Mouse (Mus musculus) heart, embryonic 13.5 days (tissue): Measurements from ENCODE around the gene Znrf1. TPM values are rescaled to one million over a fixed set of nuclear protein-coding genes. Genes with fewer than 3 reads are reported as not detected.

ENCODE experiments used
- ATAC-seq: fragments of 200-750 bp; cut with Nextera tagmentation; 2 replicates; pipeline ENCODE4 v1.8.0; 2017; ENCODE audit warnings: moderate TSS enrichment; ENCODE audit not compliant: insufficient number of reproducible peaks, low FRiP score, low TSS enrichment; ENCODE audit errors: extremely low read depth
- H3K27ac ChIP-seq: fragments of 300-500 bp; sonication (generic); replicated peaks from 2 replicates; pipeline ENCODE4 v1.5.1; 2015; ENCODE audit warnings: moderate library complexity, mild to moderate bottlenecking, inconsistent platforms
- H3K27me3 ChIP-seq: fragments of 300-500 bp; sonication (generic); replicated peaks from 2 replicates; pipeline ENCODE4 v1.6.1; 2015; ENCODE audit warnings: mild to moderate bottlenecking, inconsistent platforms
- H3K36me3 ChIP-seq: fragments of 300-500 bp; sonication (generic); 2 replicates; pipeline ENCODE4 v1.6.1; 2015; ENCODE audit warnings: mild to moderate bottlenecking, inconsistent platforms
- H3K4me1 ChIP-seq: fragments of 300-500 bp; sonication (generic); 2 replicates; pipeline ENCODE4 v1.6.1; 2015; ENCODE audit warnings: inconsistent platforms
- H3K4me2 ChIP-seq: fragments of 300-500 bp; sonication (generic); 2 replicates; pipeline ENCODE4 v1.6.1; 2015; ENCODE audit warnings: inconsistent platforms, mild to moderate bottlenecking, moderate library complexity
- H3K4me3 ChIP-seq: fragments of 300-500 bp; sonication (generic); 2 replicates; pipeline ENCODE4 v1.5.1; 2015; ENCODE audit warnings: moderate library complexity, mild to moderate bottlenecking, inconsistent platforms
- H3K9ac ChIP-seq: fragments of 300-500 bp; sonication (generic); 2 replicates; pipeline ENCODE4 v1.6.1; 2015; ENCODE audit warnings: inconsistent platforms, mild to moderate bottlenecking, moderate library complexity
- H3K9me3 ChIP-seq: fragments of 300-500 bp; sonication (generic); 2 replicates; pipeline ENCODE4 v1.6.1; 2016; ENCODE audit warnings: inconsistent platforms
- WGBS: fragments of 180-500 bp; shearing (Covaris S2); methylation state at CpG from one replicate; pipeline ENCODE4 v1.1.7; 2015; ENCODE audit warnings: mixed read lengths; 5-methylcytosine and 5-hydroxymethylcytosine counted together
- polyA plus RNA-seq: library from polyadenylated mRNA; unstranded; fragments of >200 nt; fragmentation: Nextera tagmentation; extraction: Ambion mirVana; gene quantifications from 2 replicates; pipeline ENCODE4 v1.2.1, GENCODE M21; 2015

The Znrf1 gene
- polyA plus RNA-seq, 1 experiment from 2014 or later: 20.1 TPM

- Histone ChIP-seq H3K27me3 (no peaks in the 10 kb centered on the region), H3K4me2 (no peak overlapping the region), H3K9ac (no peak overlapping the region), H3K9me3 (no peaks in the 10 kb centered on the region), H3K4me3 (no peak overlapping the region), H3K36me3 (peaks cover 5% of the 10 kb centered on the region), H3K27ac (no peak overlapping the region), H3K4me1 (peaks cover 56% of the 10 kb centered on the region)
- 45% methylated on average over 2 of the region's 2 CpGs for WGBS
- ATAC-seq: no peak
Observed at GRCm38 (mm10) chr8:111570432-111570831, 34.5 kb downstream of the Znrf1 start.

- Histone ChIP-seq H3K9ac (no peak overlapping the region), H3K4me1 (peaks cover 44% of the 10 kb centered on the region), H3K9me3 (no peaks in the 10 kb centered on the region), H3K27me3 (no peaks in the 10 kb centered on the region), H3K4me2 (no peak overlapping the region), H3K27ac (no peak overlapping the region), H3K4me3 (no peak overlapping the region), H3K36me3 (peaks cover 9% of the 10 kb centered on the region)
- WGBS: 84% methylated on average over 10 of the region's 10 CpGs
- no peak for ATAC-seq
Observed at GRCm38 (mm10) chr8:111571661-111572060, 35.8 kb downstream of the Znrf1 start.

- Histone ChIP-seq H3K9me3 (no peaks in the 10 kb centered on the region), H3K4me1 (peaks cover 41% of the 10 kb centered on the region), H3K27ac (no peak overlapping the region), H3K9ac (no peak overlapping the region), H3K4me3 (no peak overlapping the region), H3K4me2 (no peak overlapping the region), H3K36me3 (peaks cover 9% of the 10 kb centered on the region), H3K27me3 (no peaks in the 10 kb centered on the region)
- ATAC-seq: no peak
- WGBS: 79% methylated on average over 2 of the region's 2 CpGs
Observed at GRCm38 (mm10) chr8:111572431-111572830, 36.5 kb downstream of the Znrf1 start.

GRCm38 (mm10) chr8:111573583-111573982 is 37.7 kb downstream of the Znrf1 start:
- Histone ChIP-seq H3K4me1 (peaks cover 38% of the 10 kb centered on the region), H3K27ac (0 out of 2 replicates have a peak overlapping the region, but pooled peaks have one; percentile 14)

GRCm38 (mm10) chr8:111574016-111574415 is 38.1 kb downstream of the Znrf1 start:
- H3K27ac ChIP-seq: no peak overlapping the region
- 52% methylated on average over 2 of the region's 2 CpGs for WGBS
- H3K36me3 ChIP-seq: peaks cover 9% of the 10 kb centered on the region

More at GRCm38 (mm10) chr8:111573583-111573982, 37.7 kb downstream of the Znrf1 start:
- H3K4me2 ChIP-seq: peak overlapping the region; percentile 61
- no peaks in the 10 kb centered on the region for H3K9me3 ChIP-seq
- H3K27me3 ChIP-seq: no peaks in the 10 kb centered on the region
- H3K4me3 ChIP-seq: peak overlapping the region; percentile 30
- WGBS: 18% methylated on average over 8 of the region's 8 CpGs
- ATAC-seq: peak; percentile 62; the same call in 1 of the 2 replicates
- peaks cover 9% of the 10 kb centered on the region for H3K36me3 ChIP-seq
- H3K9ac ChIP-seq: peak overlapping the region; percentile 58; the same call in 1 of the 2 replicates

GRCm38 (mm10) chr8:111575492-111575891 is 39.6 kb downstream of the Znrf1 start:
- H3K4me1 ChIP-seq: peaks cover 38% of the 10 kb centered on the region
- no peaks in the 10 kb centered on the region for H3K9me3 ChIP-seq
- H3K27me3 ChIP-seq: no peaks in the 10 kb centered on the region
- no peak overlapping the region for H3K27ac ChIP-seq
- WGBS: 87% methylated on average over 4 of the region's 4 CpGs
- no peak overlapping the region for H3K4me2 ChIP-seq
- H3K36me3 ChIP-seq: peaks cover 11% of the 10 kb centered on the region
- H3K9ac ChIP-seq: no peak overlapping the region
- H3K4me3 ChIP-seq: no peak overlapping the region
- ATAC-seq: no peak

More at GRCm38 (mm10) chr8:111574016-111574415, 38.1 kb downstream of the Znrf1 start:
- Histone ChIP-seq H3K9me3 (no peaks in the 10 kb centered on the region), H3K4me2 (peak overlapping the region; percentile 61), H3K9ac (no peak overlapping the region), H3K4me3 (no peak overlapping the region), H3K27me3 (no peaks in the 10 kb centered on the region), H3K4me1 (peaks cover 38% of the 10 kb centered on the region)
- peak; percentile 15; the same call in 1 of the 2 replicates for ATAC-seq

- H3K4me3 ChIP-seq: no peak overlapping the region
- peaks cover 39% of the 10 kb centered on the region for H3K4me1 ChIP-seq
- H3K9me3 ChIP-seq: no peaks in the 10 kb centered on the region
- ATAC-seq: no peak
- H3K4me2 ChIP-seq: no peak overlapping the region
- no peaks in the 10 kb centered on the region for H3K27me3 ChIP-seq
- no peak overlapping the region for H3K27ac ChIP-seq
- peaks cover 11% of the 10 kb centered on the region for H3K36me3 ChIP-seq
- no peak overlapping the region for H3K9ac ChIP-seq
Observed at GRCm38 (mm10) chr8:111576501-111576900, 40.6 kb downstream of the Znrf1 start.

- Histone ChIP-seq H3K4me2 (no peak overlapping the region), H3K9ac (no peak overlapping the region), H3K36me3 (peaks cover 11% of the 10 kb centered on the region), H3K4me3 (no peak overlapping the region), H3K9me3 (no peaks in the 10 kb centered on the region), H3K27ac (no peak overlapping the region), H3K27me3 (no peaks in the 10 kb centered on the region), H3K4me1 (peaks cover 27% of the 10 kb centered on the region)
- ATAC-seq: no peak
- WGBS: 76% methylated on average over 9 of the region's 9 CpGs
Observed at GRCm38 (mm10) chr8:111577880-111578533, 42.1 kb downstream of the Znrf1 start.

GRCm38 (mm10) chr8:111579318-111579717 is 43.4 kb downstream of the Znrf1 start:
- peaks cover 23% of the 10 kb centered on the region for H3K4me1 ChIP-seq
- H3K36me3 ChIP-seq: peaks cover 16% of the 10 kb centered on the region

GRCm38 (mm10) chr8:111580306-111580705 is 44.4 kb downstream of the Znrf1 start:
- no peak overlapping the region for H3K4me3 ChIP-seq
- peaks cover 30% of the 10 kb centered on the region for H3K4me1 ChIP-seq
- ATAC-seq: no peak
- 0 out of 2 replicates have a peak overlapping the region, but pooled peaks have one; percentile 16 for H3K27ac ChIP-seq
- 75% methylated on average over 3 of the region's 3 CpGs for WGBS
- no peak overlapping the region for H3K4me2 ChIP-seq
- H3K9ac ChIP-seq: no peak overlapping the region
- H3K27me3 ChIP-seq: no peaks in the 10 kb centered on the region
- H3K36me3 ChIP-seq: peaks cover 13% of the 10 kb centered on the region
- H3K9me3 ChIP-seq: no peaks in the 10 kb centered on the region

More at GRCm38 (mm10) chr8:111579318-111579717, 43.4 kb downstream of the Znrf1 start:
- H3K9me3 ChIP-seq: no peaks in the 10 kb centered on the region
- no peak for ATAC-seq
- no peak overlapping the region for H3K4me3 ChIP-seq
- no peaks in the 10 kb centered on the region for H3K27me3 ChIP-seq
- 88% methylated on average over 1 of the region's 1 CpGs for WGBS
- H3K9ac ChIP-seq: no peak overlapping the region
- H3K27ac ChIP-seq: no peak overlapping the region
- H3K4me2 ChIP-seq: no peak overlapping the region

GRCm38 (mm10) chr8:111582386-111582785 is 46.5 kb downstream of the Znrf1 start:
- 85% methylated on average over 3 of the region's 3 CpGs for WGBS
- ATAC-seq: no peak
- H3K4me1 ChIP-seq: peaks cover 29% of the 10 kb centered on the region
- H3K9ac ChIP-seq: no peak overlapping the region
- H3K4me2 ChIP-seq: no peak overlapping the region
- no peaks in the 10 kb centered on the region for H3K27me3 ChIP-seq
- H3K36me3 ChIP-seq: peaks cover 8% of the 10 kb centered on the region; the same call in 1 of the 2 replicates
- H3K27ac ChIP-seq: no peak overlapping the region
- no peak overlapping the region for H3K4me3 ChIP-seq
- H3K9me3 ChIP-seq: no peaks in the 10 kb centered on the region

GRCm38 (mm10) chr8:111584946-111585345 is 49.0 kb downstream of the Znrf1 start:
- no peak overlapping the region for H3K4me3 ChIP-seq
- H3K4me1 ChIP-seq: peaks cover 24% of the 10 kb centered on the region
- H3K9me3 ChIP-seq: no peaks in the 10 kb centered on the region
- 86% methylated on average over 3 of the region's 3 CpGs for WGBS
- ATAC-seq: no peak
- no peak overlapping the region for H3K4me2 ChIP-seq
- H3K27me3 ChIP-seq: no peaks in the 10 kb centered on the region
- H3K36me3 ChIP-seq: peaks cover 5% of the 10 kb centered on the region; the same call in 1 of the 2 replicates
- no peak overlapping the region for H3K9ac ChIP-seq
- H3K27ac ChIP-seq: no peak overlapping the region
